Mouse (Mus musculus): ENCODE data around the gene Cntnap5a. TPM values are rescaled to one million over a fixed set of nuclear protein-coding genes. Genes with fewer than 3 reads are reported as not detected.

The Cntnap5a gene
- polyA plus RNA-seq, 1 experiment from 2014 or later: not detected

GRCm38 (mm10) chr1:116477703-116478102 lies 793.1 kb downstream of the Cntnap5a start:
- H3K27ac ChIP-seq (ENCODE audit: low read length): no peak overlapping the region
- no peak overlapping the region for H3K4me3 ChIP-seq (ENCODE audit: low read depth, low read length)
- H3K36me3 ChIP-seq (ENCODE audit: control insufficient read depth, insufficient read depth): no peaks in the 10 kb centered on the region
- H3K9ac ChIP-seq (ENCODE audit: low read depth, low read length): no peak overlapping the region
- no peaks in the 10 kb centered on the region for H3K9me3 ChIP-seq (replicated peaks; ENCODE audit: control insufficient read depth, low read length)
- no peak for ATAC-seq (ENCODE audit: low read depth)
- H3K27me3 ChIP-seq (ENCODE audit: control insufficient read depth, insufficient read depth, low read depth, low read length): no peaks in the 10 kb centered on the region
- H3K4me2 ChIP-seq (ENCODE audit: low read depth, low read length): no peak overlapping the region
- WGBS (ENCODE audit: insufficient replicate concordance): 21% methylated on average over 2 of the region's 2 CpGs
- H3K4me1 ChIP-seq (ENCODE audit: control insufficient read depth, low read depth, low read length): no peaks in the 10 kb centered on the region

GRCm38 (mm10) chr1:116488780-116489569 lies 804.4 kb downstream of the Cntnap5a start:
- Histone ChIP-seq H3K27me3 (ENCODE audit: control insufficient read depth, insufficient read depth, low read depth, low read length) (no peaks in the 10 kb centered on the region), H3K4me1 (ENCODE audit: control insufficient read depth, low read depth, low read length) (no peaks in the 10 kb centered on the region), H3K4me2 (ENCODE audit: low read depth, low read length) (no peak overlapping the region), H3K4me3 (ENCODE audit: low read depth, low read length) (no peak overlapping the region), H3K9me3 (replicated peaks; ENCODE audit: control insufficient read depth, low read length) (no peaks in the 10 kb centered on the region), H3K27ac (ENCODE audit: low read length) (no peak overlapping the region), H3K36me3 (ENCODE audit: control insufficient read depth, insufficient read depth) (no peaks in the 10 kb centered on the region), H3K9ac (ENCODE audit: low read depth, low read length) (no peak overlapping the region)
- 71% methylated on average over 1 of the region's 1 CpGs for WGBS (ENCODE audit: insufficient replicate concordance)
- ATAC-seq (ENCODE audit: low read depth): no peak

GRCm38 (mm10) chr1:116577969-116578666 lies 893.6 kb downstream of the Cntnap5a start:
- Histone ChIP-seq H3K4me3 (ENCODE audit: low read depth, low read length) (no peak overlapping the region), H3K4me1 (ENCODE audit: control insufficient read depth, low read depth, low read length) (no peaks in the 10 kb centered on the region), H3K4me2 (ENCODE audit: low read depth, low read length) (no peak overlapping the region), H3K9ac (ENCODE audit: low read depth, low read length) (no peak overlapping the region), H3K36me3 (ENCODE audit: control insufficient read depth, insufficient read depth) (no peaks in the 10 kb centered on the region), H3K9me3 (replicated peaks; ENCODE audit: control insufficient read depth, low read length) (no peaks in the 10 kb centered on the region), H3K27ac (ENCODE audit: low read length) (no peak overlapping the region), H3K27me3 (ENCODE audit: control insufficient read depth, insufficient read depth, low read depth, low read length) (no peaks in the 10 kb centered on the region)
- ATAC-seq (ENCODE audit: low read depth): no peak
- 57% methylated on average over 4 of the region's 4 CpGs for WGBS (ENCODE audit: insufficient replicate concordance)

GRCm38 (mm10) chr1:116616272-116616671 lies 931.7 kb downstream of the Cntnap5a start:
- no peaks in the 10 kb centered on the region for H3K27me3 ChIP-seq (ENCODE audit: control insufficient read depth, insufficient read depth, low read depth, low read length)

More at GRCm38 (mm10) chr1:116616272-116616671, 931.7 kb downstream of the Cntnap5a start:
- Histone ChIP-seq H3K4me3 (ENCODE audit: low read depth, low read length) (no peak overlapping the region), H3K9ac (ENCODE audit: low read depth, low read length) (no peak overlapping the region), H3K4me1 (ENCODE audit: control insufficient read depth, low read depth, low read length) (no peaks in the 10 kb centered on the region), H3K9me3 (replicated peaks; ENCODE audit: control insufficient read depth, low read length) (no peaks in the 10 kb centered on the region), H3K36me3 (ENCODE audit: control insufficient read depth, insufficient read depth) (no peaks in the 10 kb centered on the region), H3K27ac (ENCODE audit: low read length) (no peak overlapping the region), H3K4me2 (ENCODE audit: low read depth, low read length) (no peak overlapping the region)
- ATAC-seq (ENCODE audit: low read depth): no peak

Small RNA genes lying within 50 kb of the gene (microRNA-seq; reads per million reads assigned to microRNA genes)
- not detected for gene Gm23393
